Mouse (Mus musculus): ENCODE measurements at regions not wholly inside any gene's neighbourhood (a gene's known extent, or its start where the extent isn't known, plus 50 kb on each side); places are given as distances from the start of the nearest gene placed in this dataset.

DNA sequence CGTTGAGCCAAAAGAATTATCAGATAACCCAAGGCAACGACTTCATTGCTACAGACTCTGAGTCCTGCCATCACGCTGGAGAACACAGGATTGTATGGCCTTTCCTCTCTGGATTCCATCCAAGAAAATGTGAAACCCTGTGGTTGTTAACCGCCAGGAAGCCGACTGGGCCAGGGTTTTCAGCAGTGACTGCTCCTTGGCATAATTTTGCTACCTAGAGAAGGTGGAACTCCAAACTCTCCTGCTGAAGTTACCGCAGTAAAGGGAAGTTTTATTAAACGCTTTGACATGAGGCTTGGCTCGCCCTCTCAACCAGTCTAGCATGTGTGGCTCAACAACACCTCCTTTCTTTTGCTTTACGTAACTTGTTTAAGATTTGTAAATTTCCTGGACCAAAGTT is 116.9 kb downstream of the Wif1 start:
- DNase-seq (ENCODE audit: low spot score in 2 of 2): no peak

DNA sequence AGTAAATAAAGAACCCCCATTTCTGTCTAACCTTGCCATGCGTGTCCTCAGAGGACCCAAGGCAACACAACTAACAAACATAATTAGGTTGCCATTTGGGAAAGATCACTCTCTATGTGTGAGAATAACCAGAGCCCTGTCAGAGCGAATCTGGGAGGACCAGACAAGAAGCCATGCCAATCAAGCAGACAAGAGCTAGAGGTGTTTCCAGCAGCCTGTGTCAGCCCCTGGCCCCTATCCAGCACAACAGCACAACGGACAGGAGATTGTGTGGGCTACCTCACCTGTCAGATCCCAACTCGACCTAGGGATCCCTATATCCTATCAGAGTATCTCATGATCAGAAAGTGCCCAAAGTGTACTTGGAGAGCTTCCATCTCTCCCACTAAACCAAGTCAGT is 119.9 kb downstream of the Wif1 start:
- no peak for DNase-seq (ENCODE audit: low spot score in 2 of 2)

- DNase-seq (ENCODE audit: low spot score in 2 of 2): no peak
Measured at GRCm38 (mm10) chr10:121160499-121160898, 126.7 kb downstream of the Wif1 start.

DNA sequence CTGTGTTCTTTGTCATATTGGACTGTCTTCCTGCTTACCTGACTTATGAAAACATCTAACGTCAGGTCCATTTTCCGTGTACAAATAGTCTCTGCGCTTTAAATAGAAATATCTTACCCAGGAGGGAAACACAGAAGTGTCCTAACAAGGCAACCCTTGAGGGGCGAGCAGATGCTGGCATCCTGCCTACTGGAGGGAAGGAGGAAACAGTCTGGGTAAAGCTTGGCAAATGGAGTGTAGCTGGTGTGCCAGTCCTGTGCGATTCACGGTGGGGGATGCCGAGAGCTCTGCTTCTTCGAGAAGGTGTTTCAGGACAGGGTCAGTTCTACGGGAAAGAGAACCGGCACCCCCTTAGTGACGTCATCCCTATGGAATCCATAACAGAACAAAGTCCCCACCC is 127.4 kb downstream of the Wif1 start:
- DNase-seq (ENCODE audit: low spot score in 2 of 2): no peak

DNA sequence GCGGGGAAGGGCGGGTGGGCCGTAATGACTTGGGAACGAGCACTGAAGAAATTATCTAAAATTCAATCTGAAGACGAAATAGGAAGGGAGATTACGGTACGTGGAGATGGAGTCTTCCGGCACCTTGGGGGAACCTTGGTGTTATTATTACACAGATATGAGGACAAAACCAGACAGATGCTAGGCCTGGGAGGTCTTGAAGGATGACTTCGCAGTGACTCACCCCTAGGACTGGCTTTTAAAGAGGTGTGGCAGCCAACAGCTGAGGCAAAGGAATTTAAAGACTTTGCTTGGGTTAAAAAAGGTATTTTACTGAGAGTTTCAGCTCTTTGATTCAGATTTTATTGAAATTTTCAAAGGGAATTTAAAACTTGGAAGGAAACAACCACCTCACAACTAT is 140.3 kb downstream of the Wif1 start:
- no peak for DNase-seq (ENCODE audit: low spot score in 2 of 2)

DNA sequence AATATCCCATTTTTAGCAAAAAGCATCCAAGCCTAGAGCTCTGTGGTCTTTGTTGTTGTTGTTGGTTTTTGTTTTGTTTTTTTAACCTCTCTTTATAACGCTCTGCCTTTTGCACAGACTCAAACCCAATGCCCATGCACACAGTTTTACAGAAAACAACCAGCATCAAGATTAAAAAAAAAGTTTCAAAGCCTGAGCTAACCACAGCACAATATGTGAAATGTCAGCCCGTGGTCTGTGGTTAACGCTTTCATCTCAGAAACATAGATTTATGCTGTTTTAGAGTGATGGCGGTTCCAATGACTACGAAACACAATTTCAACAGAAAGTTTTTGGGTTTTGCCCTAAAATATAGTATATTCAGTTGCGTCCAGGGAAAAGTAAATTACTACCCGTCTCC is 155.4 kb downstream of the Wif1 start:
- no peak for DNase-seq (ENCODE audit: low spot score in 2 of 2)

GRCm38 (mm10) chr10:121199236-121199635 is 151.8 kb downstream of the Tbc1d30 start:
- DNase-seq (ENCODE audit: low spot score in 2 of 2): no peak

DNA sequence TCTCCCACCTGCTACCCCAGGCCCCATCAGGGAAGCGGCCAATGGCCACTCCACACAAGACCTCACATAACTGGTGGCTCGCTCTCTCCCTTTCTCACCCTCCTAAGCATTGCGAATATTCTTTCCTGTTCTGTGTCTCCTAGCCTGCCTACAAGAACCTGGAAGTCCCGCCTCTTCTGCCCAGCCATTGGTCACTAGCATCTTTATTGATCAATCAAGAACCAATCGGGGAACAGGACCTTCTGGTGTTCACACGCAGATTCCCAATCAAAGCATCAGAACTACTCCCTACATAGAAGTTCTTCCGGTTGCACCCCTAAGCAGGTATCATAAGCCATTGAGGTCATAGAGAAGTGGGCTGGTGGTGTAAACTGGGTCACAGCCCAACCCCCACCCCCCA is 148.5 kb downstream of the Tbc1d30 start:
- DNase-seq (ENCODE audit: low spot score in 2 of 2): no peak

DNA sequence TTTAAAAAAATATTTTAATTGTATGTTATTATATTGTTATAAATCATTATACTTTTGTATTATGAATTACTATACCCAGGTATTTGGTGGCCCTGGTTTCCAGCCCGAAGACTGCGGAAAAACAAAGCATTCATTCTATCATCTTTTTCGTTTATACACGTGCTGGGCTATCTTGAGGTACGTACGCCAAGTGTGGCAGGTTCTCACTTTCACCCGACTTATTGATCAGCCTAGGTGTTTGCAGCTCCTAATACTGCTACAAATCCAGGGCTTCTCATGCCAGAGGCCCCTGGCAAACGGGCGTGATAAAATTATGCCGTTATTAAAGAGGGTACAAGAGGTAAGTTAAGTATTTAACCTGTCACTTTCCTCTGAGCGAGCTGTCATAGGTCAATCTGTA is 145.5 kb downstream of the Tbc1d30 start:
- no peak for DNase-seq (ENCODE audit: low spot score in 2 of 2)

DNA sequence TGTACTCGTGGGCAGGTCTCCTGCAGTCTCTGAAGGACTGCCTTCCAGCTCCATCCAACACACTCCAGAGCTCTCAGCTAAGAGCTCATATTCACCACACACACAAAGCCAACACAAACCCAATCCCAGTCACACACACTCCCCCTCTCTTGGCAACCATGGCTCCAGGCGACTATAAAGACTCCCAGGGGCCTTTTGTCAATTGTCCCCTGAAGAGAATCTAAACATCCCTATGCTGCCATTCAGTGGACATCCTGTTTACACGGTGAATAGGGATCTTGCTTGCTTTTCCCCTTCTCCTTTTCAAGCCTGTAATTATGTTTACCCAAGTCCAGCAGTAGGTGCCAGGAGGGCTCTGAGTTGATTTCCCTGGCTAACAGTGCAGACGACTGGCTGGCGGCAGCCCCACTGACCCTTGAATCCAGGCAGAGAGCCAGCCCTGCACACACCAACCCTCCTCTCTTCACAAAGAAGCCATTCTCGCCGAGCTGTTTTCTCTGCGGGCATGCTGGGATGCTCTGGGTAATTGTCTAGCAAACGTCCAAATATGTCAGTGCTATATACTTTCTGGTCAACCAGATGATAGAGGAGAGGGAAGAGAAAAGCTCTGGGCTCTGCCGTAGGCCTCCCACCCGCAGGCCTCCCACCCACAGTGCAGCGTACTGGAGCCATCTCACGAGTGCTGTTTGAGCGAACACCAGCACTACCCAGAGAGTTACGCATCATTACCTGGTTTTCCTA is 144.9 kb downstream of the Tbc1d30 start:
- peak; percentile 22 to 53 for DNase-seq (ENCODE audit: low spot score in 2 of 2)

- DNase-seq (ENCODE audit: low spot score in 2 of 2): no peak
Measured at GRCm38 (mm10) chr10:121206743-121207039, 144.4 kb downstream of the Tbc1d30 start.

Measured in left cerebral cortex, adult 8-10 months (tissue).